Mouse (Mus musculus) stomach, embryonic 16.5 days (tissue): ENCODE measurements around the gene Polr3h. TPM values are rescaled to one million over a fixed set of nuclear protein-coding genes. Genes with fewer than 3 reads are reported as not detected.

ENCODE experiments used
- ATAC-seq: fragments of 200-750 bp; cut with Nextera tagmentation; 2 replicates; pipeline ENCODE4 v1.8.0; 2017; ENCODE audit warnings: moderate number of reproducible peaks, moderate TSS enrichment; ENCODE audit not compliant: insufficient read depth, low FRiP score
- H3K27ac ChIP-seq: fragments of 300-500 bp; sonication (generic); 2 replicates; pipeline ENCODE4 v1.5.1; 2014; ENCODE audit warnings: low read length
- H3K27me3 ChIP-seq: fragments of 300-500 bp; sonication (generic); 2 replicates; pipeline ENCODE4 v1.6.1; 2014; ENCODE audit warnings: low read length, control low read depth, mixed read lengths; ENCODE audit not compliant: control insufficient read depth, insufficient read depth
- H3K36me3 ChIP-seq: fragments of 300-500 bp; sonication (generic); 2 replicates; pipeline ENCODE4 v1.6.1; 2014; ENCODE audit warnings: low read length; ENCODE audit not compliant: control insufficient read depth, insufficient read depth
- H3K4me1 ChIP-seq: fragments of 300-500 bp; sonication (generic); 2 replicates; pipeline ENCODE4 v1.6.1; 2014; ENCODE audit warnings: low read length, control low read depth, mixed read lengths; ENCODE audit not compliant: control insufficient read depth, insufficient read depth
- H3K4me2 ChIP-seq: fragments of 300-500 bp; sonication (generic); 2 replicates; pipeline ENCODE4 v1.6.1; 2014; ENCODE audit warnings: low read depth, low read length, mixed read lengths
- H3K4me3 ChIP-seq: fragments of 300-500 bp; sonication (generic); replicated peaks from 2 replicates; pipeline ENCODE4 v1.5.1; 2014; ENCODE audit warnings: mild to moderate bottlenecking, low read length
- H3K9ac ChIP-seq: fragments of 300-500 bp; sonication (generic); 2 replicates; pipeline ENCODE4 v1.6.1; 2014; ENCODE audit warnings: low read length
- H3K9me3 ChIP-seq: fragments of 300-500 bp; sonication (generic); replicated peaks from 2 replicates; pipeline ENCODE4 v1.6.1; 2016; ENCODE audit warnings: low read length, control low read depth; ENCODE audit not compliant: control insufficient read depth
- WGBS: fragments of 180-500 bp; shearing (Covaris S2); extraction: QIAGEN DNeasy Blood & Tissue Kit; methylation state at CpG from one replicate; pipeline ENCODE4 v1.1.7; 2014; 5-methylcytosine and 5-hydroxymethylcytosine counted together
- polyA plus RNA-seq: library from polyadenylated mRNA; unstranded; fragments of >200 nt; fragmentation: Nextera tagmentation; extraction: Ambion mirVana; gene quantifications from 2 replicates; pipeline ENCODE4 v1.2.1, GENCODE M21; 2015

The Polr3h gene
- polyA plus RNA-seq, 1 experiment from 2014 or later, result 58.6 TPM

DNA sequence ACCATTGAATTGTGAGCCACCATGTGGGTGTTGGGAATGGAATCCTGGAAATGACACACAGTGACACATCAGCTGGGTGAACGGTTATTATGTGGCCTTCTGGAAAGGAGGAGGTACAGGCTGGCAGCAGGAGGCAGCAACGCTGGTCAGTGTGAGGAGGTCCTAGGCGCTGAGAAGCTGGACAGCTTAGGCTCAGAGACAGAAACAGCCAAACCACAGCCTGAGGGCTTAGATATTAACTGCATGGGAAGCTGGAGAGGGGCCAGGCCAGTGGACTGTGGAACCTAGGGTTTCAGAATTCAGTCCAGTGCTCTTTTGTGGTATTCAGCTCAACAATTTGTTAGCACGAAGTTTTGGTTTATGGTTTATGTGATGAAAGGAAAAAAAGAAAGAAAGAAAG, 1.7 kb upstream of the Polr3h start:
- ATAC-seq, result no peak
- Histone ChIP-seq H3K36me3 (no peaks in the 10 kb centered on the region), H3K4me2 (no peak overlapping the region)

DNA sequence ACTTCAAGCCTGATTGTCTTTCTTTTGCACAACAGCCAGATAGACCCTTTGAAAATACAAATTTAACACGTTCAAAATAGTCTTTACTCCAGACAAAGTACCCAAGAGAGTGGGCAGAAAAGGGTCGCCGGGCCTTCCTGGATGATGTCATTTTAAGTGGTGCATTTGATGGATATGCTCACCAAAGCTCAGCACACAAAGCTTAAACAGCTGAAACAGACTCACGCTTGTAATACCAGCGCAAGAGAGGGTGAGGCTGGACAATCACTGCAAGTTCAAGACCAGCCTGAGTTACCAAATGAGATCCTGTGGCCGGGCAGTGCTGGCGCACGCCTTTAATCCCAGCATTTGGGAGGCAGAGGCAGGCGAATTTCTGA, 394 bp upstream of the Polr3h start:
- Histone ChIP-seq H3K27ac (peak overlapping the region; percentile 1; the same call in 1 of the 2 replicates), H3K4me1 (peaks cover 13% of the 10 kb centered on the region)
- ATAC-seq, result peak; percentile 6; the same call in 1 of the 2 replicates

More for the DNA sequence above, 1.7 kb upstream of the Polr3h start:
- 45% methylated on average over 4 of the region's 4 CpGs for WGBS
- H3K27me3 ChIP-seq, result no peaks in the 10 kb centered on the region
- peaks cover 14% of the 10 kb centered on the region for H3K4me1 ChIP-seq
- H3K9ac ChIP-seq, result no peak overlapping the region
- no peak overlapping the region for H3K4me3 ChIP-seq
- no peaks in the 10 kb centered on the region for H3K9me3 ChIP-seq
- H3K27ac ChIP-seq, result peak overlapping the region; percentile 42

DNA sequence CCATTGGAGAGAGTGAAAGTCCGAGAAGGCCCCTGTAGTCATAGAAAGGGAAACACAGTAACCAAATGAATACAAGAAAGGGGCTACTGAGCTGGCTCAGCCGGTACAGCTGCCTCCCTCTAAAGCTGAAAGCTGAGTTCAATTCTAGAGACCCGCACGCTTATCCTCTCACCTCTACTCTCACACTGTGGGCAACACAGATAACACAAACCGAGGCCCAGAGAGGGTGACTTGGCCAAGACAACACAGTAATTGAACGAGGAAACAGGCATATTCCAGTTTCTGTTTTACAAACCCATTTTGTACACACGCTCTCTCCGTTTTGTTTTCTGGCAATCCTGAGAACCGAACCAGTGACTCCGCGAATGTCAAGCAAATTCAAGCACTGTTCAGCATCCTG, 1.1 kb downstream of the Polr3h start:
- peak overlapping the region; percentile 95 for H3K4me2 ChIP-seq
- peak overlapping the region; percentile 84 for H3K9ac ChIP-seq
- H3K36me3 ChIP-seq, result no peaks in the 10 kb centered on the region
- H3K4me3 ChIP-seq, result peak overlapping the region; percentile 77
- no peak overlapping the region for H3K27ac ChIP-seq
- peaks cover 13% of the 10 kb centered on the region for H3K4me1 ChIP-seq
- H3K9me3 ChIP-seq, result no peaks in the 10 kb centered on the region
- ATAC-seq, result no peak
- H3K27me3 ChIP-seq, result no peaks in the 10 kb centered on the region
- WGBS, result 84% methylated on average over 11 of the region's 11 CpGs

More for the DNA sequence above, 394 bp upstream of the Polr3h start:
- no peaks in the 10 kb centered on the region for H3K36me3 ChIP-seq
- peak overlapping the region; percentile 77; the same call in 1 of the 2 replicates for H3K4me3 ChIP-seq
- no peak overlapping the region for H3K9ac ChIP-seq
- H3K27me3 ChIP-seq, result no peaks in the 10 kb centered on the region
- peak overlapping the region; percentile 95 for H3K4me2 ChIP-seq
- WGBS, result 34% methylated on average over 9 of the region's 9 CpGs
- H3K9me3 ChIP-seq, result no peaks in the 10 kb centered on the region

DNA sequence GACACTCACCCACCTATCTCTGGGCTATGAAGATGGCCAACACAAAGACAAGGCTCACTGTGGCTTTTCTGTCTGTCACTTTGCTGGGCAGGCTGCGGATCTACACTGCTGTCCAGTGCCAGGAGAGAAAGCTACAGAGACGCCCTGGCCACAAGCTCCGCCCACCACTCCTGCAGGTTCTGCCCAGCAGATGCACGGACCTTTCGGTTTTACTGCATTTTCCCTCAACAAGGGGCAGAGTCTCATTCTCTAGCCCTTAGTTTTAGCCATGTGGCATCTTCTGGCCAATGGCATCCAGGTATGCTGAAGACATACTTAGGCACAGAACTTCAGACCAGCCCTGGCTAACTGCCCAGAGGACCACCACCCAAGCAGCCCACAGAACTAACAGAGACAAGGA, 4.8 kb downstream of the Polr3h start:
- Histone ChIP-seq H3K4me3 (no peak overlapping the region), H3K27me3 (no peaks in the 10 kb centered on the region), H3K9me3 (no peaks in the 10 kb centered on the region), H3K36me3 (no peaks in the 10 kb centered on the region), H3K27ac (no peak overlapping the region), H3K4me1 (peaks cover 10% of the 10 kb centered on the region), H3K9ac (no peak overlapping the region), H3K4me2 (no peak overlapping the region)
- WGBS, result 58% methylated on average over 5 of the region's 5 CpGs
- ATAC-seq, result no peak

DNA sequence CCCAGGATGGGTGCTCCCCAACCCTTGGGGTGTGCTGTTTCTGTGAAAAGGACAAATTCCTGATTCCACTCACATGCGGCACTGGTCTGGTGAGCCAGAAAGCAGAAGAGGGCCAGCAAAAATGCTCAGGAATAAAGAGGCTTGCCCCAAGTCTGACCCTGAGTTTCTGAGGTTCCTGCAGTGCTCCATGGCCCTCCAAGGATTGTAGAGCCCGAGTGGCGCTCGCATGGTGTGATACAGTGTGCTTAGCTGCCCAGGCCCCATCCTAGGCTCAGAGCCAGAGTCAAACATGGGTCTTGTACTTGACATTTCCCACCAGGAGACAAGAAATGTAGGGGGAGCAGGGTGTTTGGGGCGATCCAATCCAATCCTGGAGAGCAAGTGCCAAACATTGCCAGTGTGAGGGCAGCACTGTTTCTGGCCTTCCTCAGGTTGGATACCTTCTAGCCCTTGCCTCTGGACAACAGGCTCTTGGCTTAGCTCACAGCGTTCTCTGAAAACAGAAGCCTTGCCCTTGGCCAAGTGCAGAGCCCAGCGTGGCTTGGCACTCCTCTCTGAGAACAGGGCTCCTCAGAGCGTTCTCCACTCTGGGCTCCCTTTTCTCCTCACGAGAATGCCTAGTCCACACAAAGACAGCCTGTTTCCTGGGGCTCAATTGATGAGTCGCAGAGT, 5.4 kb downstream of the Polr3h start:
- ATAC-seq, result no peak
- Histone ChIP-seq H3K27me3 (no peaks in the 10 kb centered on the region), H3K4me2 (no peak overlapping the region), H3K9ac (no peak overlapping the region), H3K36me3 (no peaks in the 10 kb centered on the region), H3K4me1 (peaks cover 10% of the 10 kb centered on the region), H3K4me3 (no peak overlapping the region), H3K27ac (no peak overlapping the region), H3K9me3 (no peaks in the 10 kb centered on the region)
- 82% methylated on average over 10 of the region's 10 CpGs for WGBS

DNA sequence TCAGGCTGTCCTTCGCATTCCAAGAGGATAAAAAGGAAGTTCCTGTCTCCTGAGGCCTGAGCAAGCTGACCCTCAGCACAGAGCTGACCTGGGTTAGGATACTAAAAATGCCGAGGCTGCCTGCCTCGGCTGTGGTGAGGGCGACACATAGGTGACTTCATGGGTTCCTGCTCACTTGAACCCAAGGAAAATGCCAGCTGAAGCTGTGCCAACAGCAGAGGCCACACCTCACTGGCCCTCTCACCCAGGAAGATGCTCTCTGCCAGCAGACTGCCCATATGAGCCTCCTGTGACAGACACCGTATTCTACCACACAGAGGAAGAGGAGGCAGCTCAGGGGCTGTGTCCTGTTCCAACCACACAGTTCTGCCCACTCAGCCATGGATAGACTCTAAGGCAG, 7.0 kb downstream of the Polr3h start:
- Histone ChIP-seq H3K9me3 (no peaks in the 10 kb centered on the region), H3K27ac (no peak overlapping the region), H3K27me3 (no peaks in the 10 kb centered on the region), H3K36me3 (peaks cover 7% of the 10 kb centered on the region; the same call in 1 of the 2 replicates), H3K9ac (no peak overlapping the region), H3K4me3 (no peak overlapping the region), H3K4me2 (no peak overlapping the region), H3K4me1 (no peaks in the 10 kb centered on the region)
- ATAC-seq, result no peak
- WGBS, result 82% methylated on average over 5 of the region's 5 CpGs

DNA sequence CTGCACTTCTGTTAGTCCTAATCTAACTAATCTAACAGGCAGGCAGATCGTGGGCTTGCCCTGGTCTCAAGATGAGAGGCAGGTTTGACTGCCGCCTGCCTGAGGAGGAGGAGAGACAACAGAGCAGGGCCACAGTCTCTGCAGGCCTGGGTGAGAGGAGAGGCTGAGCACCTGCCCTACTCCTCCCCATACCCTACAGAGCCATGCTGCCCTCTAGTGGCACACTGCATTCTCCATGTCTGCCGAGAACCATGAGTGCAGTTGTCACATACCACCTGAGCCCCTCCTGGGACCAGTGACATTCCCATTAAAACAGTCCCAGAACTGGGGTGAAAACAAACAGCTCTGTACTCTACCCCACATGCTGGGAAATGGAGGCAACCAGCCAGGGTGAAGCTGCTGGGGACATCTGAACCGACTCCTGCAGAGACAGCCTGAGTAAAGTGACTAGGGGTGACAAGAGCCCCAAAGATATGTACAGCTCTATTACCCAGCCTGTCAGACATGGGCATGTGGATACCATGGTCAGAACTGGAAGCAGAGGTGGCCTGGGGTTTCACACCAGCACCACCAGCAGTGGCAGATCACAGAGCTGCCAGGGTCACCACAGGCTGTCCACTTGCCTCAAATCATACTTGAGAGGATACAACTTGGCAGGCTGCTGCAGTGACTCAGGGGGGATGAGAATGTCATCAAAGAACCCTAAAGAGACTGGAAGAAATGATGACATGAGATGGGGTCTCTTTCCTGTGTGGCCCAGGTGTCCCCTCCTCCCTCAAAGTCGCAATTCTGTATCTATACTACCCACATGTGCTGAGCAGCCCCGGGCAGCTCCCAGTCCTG, 8.2 kb downstream of the Polr3h start:
- H3K27me3 ChIP-seq, result no peaks in the 10 kb centered on the region
- H3K4me1 ChIP-seq, result no peaks in the 10 kb centered on the region
- peak; percentile 54; the same call in 1 of the 2 replicates for ATAC-seq
- 49% methylated on average over 6 of the region's 6 CpGs for WGBS
- H3K9ac ChIP-seq, result no peak overlapping the region
- peaks cover 13% of the 10 kb centered on the region for H3K36me3 ChIP-seq
- H3K9me3 ChIP-seq, result no peaks in the 10 kb centered on the region
- no peak overlapping the region for H3K4me3 ChIP-seq
- H3K4me2 ChIP-seq, result no peak overlapping the region
- no peak overlapping the region for H3K27ac ChIP-seq

DNA sequence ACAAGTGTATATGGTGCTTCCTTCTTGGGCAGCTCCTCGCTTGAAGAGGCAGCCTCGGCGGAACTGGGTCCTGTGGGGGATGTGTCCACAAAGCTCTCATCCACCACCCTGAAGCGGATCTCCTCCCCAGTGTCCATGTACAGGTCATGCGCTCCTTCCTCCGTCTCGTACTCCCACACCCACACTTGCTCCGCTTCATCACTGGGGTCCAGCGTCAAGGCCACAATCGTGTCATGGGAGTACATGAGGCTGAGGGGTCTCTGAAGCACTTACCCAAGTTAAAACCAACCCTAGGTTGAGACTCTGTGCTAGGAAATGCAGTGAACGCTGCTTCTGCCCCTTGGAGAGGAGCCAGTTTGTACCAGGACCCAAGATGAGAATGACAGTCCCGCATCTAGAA, 8.8 kb downstream of the Polr3h start:
- H3K4me2 ChIP-seq, result no peak overlapping the region
- WGBS, result 86% methylated on average over 12 of the region's 12 CpGs
- no peak overlapping the region for H3K4me3 ChIP-seq
- no peaks in the 10 kb centered on the region for H3K27me3 ChIP-seq
- no peak overlapping the region for H3K9ac ChIP-seq
- H3K36me3 ChIP-seq, result peaks cover 13% of the 10 kb centered on the region
- no peaks in the 10 kb centered on the region for H3K9me3 ChIP-seq
- H3K4me1 ChIP-seq, result no peaks in the 10 kb centered on the region
- no peak overlapping the region for H3K27ac ChIP-seq
- ATAC-seq, result no peak

DNA sequence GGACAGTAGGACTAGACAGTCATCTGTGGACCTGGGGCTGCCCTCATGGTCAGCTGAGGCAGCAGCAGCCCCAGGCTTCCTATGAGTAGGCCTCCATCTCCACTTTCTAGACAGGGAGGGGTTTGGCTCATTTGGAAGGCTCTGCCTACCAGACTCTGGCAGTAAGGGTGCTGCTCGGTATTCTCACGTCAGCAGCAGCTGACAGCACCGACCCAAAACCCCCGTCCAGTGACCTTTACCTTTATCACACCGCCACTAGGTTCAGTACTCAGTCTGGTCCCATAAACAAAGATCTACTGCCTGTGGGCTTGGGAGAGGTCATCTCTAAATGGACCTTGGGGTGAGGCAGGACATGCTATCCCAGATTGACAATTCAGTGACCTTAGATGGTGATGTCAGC, 10.4 kb downstream of the Polr3h start:
- Histone ChIP-seq H3K4me1 (no peaks in the 10 kb centered on the region), H3K9ac (no peak overlapping the region), H3K4me2 (no peak overlapping the region), H3K9me3 (no peaks in the 10 kb centered on the region), H3K27ac (no peak overlapping the region), H3K36me3 (peaks cover 13% of the 10 kb centered on the region), H3K4me3 (no peak overlapping the region), H3K27me3 (no peaks in the 10 kb centered on the region)
- ATAC-seq, result no peak
- 66% methylated on average over 5 of the region's 5 CpGs for WGBS
